In genomic region chr6:147116579-147116978, GRCm38 (mm10) we compare ENCODE assay signal across 9 mouse cellular contexts. TPM values are rescaled to one million over a fixed set of nuclear protein-coding genes. Genes with fewer than 3 reads are reported as not detected.
DNase-seq lines count a peak whose midpoint lies in the region; ATAC-seq and TF ChIP-seq lines count a peak whose summit lies in the region.
"Had no signal": no experiment of that assay in that cellular context is flagged by ENCODE, and none has a peak within 500 bp of the region (broad histone marks: within the 10 kb centered on the region; RNA-seq: fewer than 3 reads in every experiment).

No protein-coding gene starts in this region.

- H3K36me3 ChIP-seq in MEL (ENCODE audit: control insufficient read depth in 1 of 2, insufficient read depth in 2 of 2, low read length in 2 of 2) = no peaks in the 10 kb centered on the region
- H3K36me3 ChIP-seq in forebrain, embryonic 14.5 days (ENCODE audit: control insufficient read depth, insufficient read depth, low read length) = no peaks in the 10 kb centered on the region

- no peak for TF ChIP-seq POLR2A in MEL (IDR thresholded peaks at IDR 0.05; ENCODE audit: control insufficient read depth in 1 of 2, insufficient read depth in 1 of 2, low read depth in 1 of 2, low read length in 2 of 2, poor library complexity in 1 of 2)

- no peak overlapping the region for H3K9ac ChIP-seq in MEL (ENCODE audit: control insufficient read depth, low read depth, low read length, poor library complexity, severe bottlenecking)
- H3K9ac ChIP-seq in forebrain, embryonic 14.5 days (ENCODE audit: low read length) = no peak overlapping the region

- no peak overlapping the region for H3K4me3 ChIP-seq in MEL (ENCODE audit: control insufficient read depth in 1 of 2, insufficient read depth in 1 of 2, low read depth in 2 of 2, low read length in 2 of 2)
- no peak overlapping the region for H3K4me3 ChIP-seq in forebrain, embryonic 14.5 days (ENCODE audit: low read depth, low read length)

- peak; percentile 83 for ATAC-seq in forebrain, embryonic 14.5 days
- ATAC-seq in hematopoietic stem cell, adult 5-6 weeks (replicated peaks in 1 of 2; ENCODE audit: insufficient read depth in 1 of 2, low FRiP score in 2 of 2, low TSS enrichment in 1 of 2, low read depth in 1 of 2, poor library complexity in 2 of 2, severe bottlenecking in 2 of 2) = peak; percentile 76 to 85

- peak; percentile 50 to 62 (median 61) for TF ChIP-seq CTCF in MEL (IDR thresholded peaks at IDR 0.05 in 2 of 3, conservative IDR thresholded peaks at IDR 0.05 in 1 of 3; ENCODE audit: control insufficient read depth in 1 of 3, insufficient read depth in 1 of 3, low read depth in 2 of 3, low read length in 3 of 3, poor library complexity in 1 of 3, severe bottlenecking in 1 of 3)

- no peak overlapping the region for H3K4me2 ChIP-seq in forebrain, embryonic 14.5 days (ENCODE audit: low read length)

- 8% methylated on average over 10 of the region's 10 CpGs for WGBS in forebrain, embryonic 14.5 days

- no peak overlapping the region for H3K27ac ChIP-seq in MEL (ENCODE audit: control insufficient read depth, low read depth, low read length)
- H3K27ac ChIP-seq in forebrain, embryonic 14.5 days (ENCODE audit: low read depth, low read length) = no peak overlapping the region

- TF ChIP-seq EP300 in MEL (IDR thresholded peaks at IDR 0.05; ENCODE audit: low read depth in 1 of 2, low read length in 2 of 2) = no peak

- peak; percentile 33 for TF ChIP-seq RAD21 in MEL (IDR thresholded peaks at IDR 0.05; ENCODE audit: low read depth, low read length)

- H3K9me3 ChIP-seq in MEL (replicated peaks; ENCODE audit: insufficient read depth, low read length) = no peaks in the 10 kb centered on the region
- no peaks in the 10 kb centered on the region for H3K9me3 ChIP-seq in forebrain, embryonic 14.5 days (replicated peaks; ENCODE audit: control insufficient read depth, low read length)

- no peaks in the 10 kb centered on the region for H3K4me1 ChIP-seq in MEL (ENCODE audit: control insufficient read depth in 1 of 2, insufficient read depth in 2 of 2, low read length in 2 of 2)
- H3K4me1 ChIP-seq in forebrain, embryonic 14.5 days (ENCODE audit: control insufficient read depth, insufficient read depth, low read length) = no peaks in the 10 kb centered on the region

- no peaks in the 10 kb centered on the region for H3K79me2 ChIP-seq in MEL (ENCODE audit: control insufficient read depth, insufficient read depth, low read length, poor library complexity)

- DNase-seq in MEL (ENCODE audit: low read depth, low spot score) = peak; percentile 56
- peak; percentile 69 for DNase-seq in c-Kit-positive CD71-positive TER-119-negative erythroid progenitor cells, embryonic 14.5 days (ENCODE audit: low read depth)
- DNase-seq in forebrain, embryonic 14.5 days (ENCODE audit: low spot score) = peak; percentile 87
- DNase-seq in layer of hippocampus, postnatal 14 days (ENCODE audit: low spot score in 2 of 2) = peak; percentile 78 to 86
- DNase-seq in lung, postnatal 25 days (ENCODE audit: low spot score) = peak; percentile 81
- DNase-seq in retina, embryonic 14.5 days (ENCODE audit: low spot score) = peak; percentile 91
- peak; percentile 46 to 72 for DNase-seq in urinary bladder, adult 18-20 months (ENCODE audit: low spot score in 2 of 2)

- H3K27me3 ChIP-seq in MEL (ENCODE audit: control insufficient read depth in 1 of 2, insufficient read depth in 2 of 2, low read length in 2 of 2) = no peaks in the 10 kb centered on the region
- H3K27me3 ChIP-seq in forebrain, embryonic 14.5 days (replicated peaks; ENCODE audit: control insufficient read depth, insufficient read depth, low read length) = no peaks in the 10 kb centered on the region

TF ChIP-seq in MEL, 35 proteins besides CTCF, POLR2A, EP300 and RAD21:
- TF ChIP-seq MAX (IDR thresholded peaks at IDR 0.05; ENCODE audit: low read length) (no peak), SMC3 (IDR thresholded peaks at IDR 0.05; ENCODE audit: low read depth, low read length) (peak; percentile 62)

RNA-seq across cellular contexts. Expression of gene Klhl42, which starts 25.4 kb away (rescaled TPM):
- 7.3 and 10.9 TPM in 2 replicates for total RNA-seq in MEL (2012; rRNA removed)
- polyA plus RNA-seq in MEL (2012; ENCODE audit: insufficient read depth in 1 of 2, insufficient read length in 2 of 2, low read depth in 1 of 2, low replicate concordance in 2 of 2, missing spikeins in 1 of 2) = 1 to 10 TPM in 1 of 2 experiments, not detected in 1; 8.2 TPM
- 6.3 and 7.5 TPM in 2 replicates for polyA plus RNA-seq in forebrain, embryonic 14.5 days (2014; fragmentation: Nextera tagmentation; extraction: Ambion mirVana)
- 7.7 and 14.3 TPM in 2 replicates for total RNA-seq in hematopoietic stem cell, adult 5-6 weeks (2017)
- total RNA-seq in layer of hippocampus, postnatal 14 days (2021) = 10 to 100 TPM; 21.9 to 23.8 TPM

RNA-seq across cellular contexts. Expression of gene Mansc4, which starts 29.7 kb away (rescaled TPM):
- total RNA-seq in MEL (2012; rRNA removed) = not detected in 2 replicates
- polyA plus RNA-seq in MEL (2012; ENCODE audit: insufficient read depth in 1 of 2, insufficient read length in 2 of 2, low read depth in 1 of 2, low replicate concordance in 2 of 2, missing spikeins in 1 of 2) = under 1 TPM in 1 of 2 experiments, not detected in 1; 0.21 TPM
- polyA plus RNA-seq in forebrain, embryonic 14.5 days (2014; fragmentation: Nextera tagmentation; extraction: Ambion mirVana) = 0.56 and 0.91 TPM in 2 replicates
- total RNA-seq in hematopoietic stem cell, adult 5-6 weeks (2017) = not detected in 2 replicates
- total RNA-seq in layer of hippocampus, postnatal 14 days (2021) = 1 to 10 TPM in 1 of 2 experiments, under 1 TPM in 1; 0.45 to 1.1 TPM
- polyA plus RNA-seq: liver, embryonic 16.5 days had no signal
